Mouse (Mus musculus): ENCODE measurements around the gene Acsf2. TPM values are rescaled to one million over a fixed set of nuclear protein-coding genes. Genes with fewer than 3 reads are reported as not detected.

Gene Acsf2
- polyA plus RNA-seq, 1 experiment from 2014 or later, result 2.0 TPM

DNA sequence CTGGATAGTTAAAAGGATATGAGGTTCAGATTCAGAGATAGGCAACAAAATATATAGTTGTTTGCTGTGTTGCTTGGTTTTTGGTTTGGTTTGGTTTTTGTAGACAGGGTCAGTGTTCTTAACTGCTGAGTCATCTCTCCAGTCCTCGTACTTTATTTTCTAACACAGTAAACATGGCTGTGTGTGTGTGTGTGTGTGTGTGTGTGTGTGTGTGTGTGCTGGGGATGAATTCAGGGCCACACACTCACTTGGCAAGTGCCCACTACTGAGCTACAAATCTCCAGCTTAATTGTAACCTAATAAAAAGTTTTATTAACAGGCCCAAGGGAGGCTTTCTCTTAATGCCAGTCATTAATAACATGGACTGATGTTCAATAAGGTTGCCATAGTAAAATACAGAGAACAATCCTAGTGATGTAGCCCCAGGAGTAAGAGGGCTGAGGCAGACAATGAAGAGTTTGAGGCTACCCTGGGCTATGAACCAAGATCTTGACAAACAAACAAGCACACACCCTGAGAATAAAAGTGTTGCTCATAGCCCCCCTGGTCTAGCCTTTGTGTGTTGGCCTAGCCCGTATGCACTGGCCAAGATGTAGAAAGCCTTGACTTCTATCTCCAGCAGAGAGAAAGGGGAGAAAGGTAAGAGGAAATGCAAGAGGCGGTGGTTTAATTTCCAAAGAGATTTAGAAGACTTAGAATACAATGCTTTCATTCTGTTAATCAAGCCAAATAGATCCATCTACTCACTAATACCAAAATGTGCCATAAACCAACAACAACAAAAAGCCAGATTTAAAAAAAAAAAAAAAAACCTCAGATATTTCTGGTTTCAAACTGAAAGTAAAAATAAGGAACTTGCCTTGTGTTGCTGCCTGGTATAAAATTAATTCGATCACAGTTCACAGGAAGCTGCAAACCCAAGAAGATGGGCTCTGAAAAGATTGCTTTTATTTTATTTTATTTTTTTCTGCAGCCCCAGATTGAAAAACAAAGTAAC is 9.4 kb upstream of the Acsf2 start:
- no peaks in the 10 kb centered on the region for H3K36me3 ChIP-seq (ENCODE audit: control insufficient read depth, insufficient read depth, low read length)
- H3K4me1 ChIP-seq (ENCODE audit: control insufficient read depth, insufficient read depth, low read length), result no peaks in the 10 kb centered on the region
- no peak overlapping the region for H3K4me2 ChIP-seq (ENCODE audit: low read length)
- H3K27ac ChIP-seq (replicated peaks; ENCODE audit: low read depth, low read length), result no peak overlapping the region
- no peaks in the 10 kb centered on the region for H3K27me3 ChIP-seq (ENCODE audit: control insufficient read depth, insufficient read depth, low read length)
- no peak overlapping the region for H3K9ac ChIP-seq (replicated peaks; ENCODE audit: low read length)
- no peaks in the 10 kb centered on the region for H3K9me3 ChIP-seq (ENCODE audit: control insufficient read depth, low read length)
- WGBS, result 80% methylated on average over 4 of the region's 4 CpGs
- DNase-seq, result no peak
- no peak overlapping the region for H3K4me3 ChIP-seq (replicated peaks; ENCODE audit: low read depth, low read length)
- ATAC-seq (ENCODE audit: low FRiP score, low TSS enrichment), result no peak

DNA sequence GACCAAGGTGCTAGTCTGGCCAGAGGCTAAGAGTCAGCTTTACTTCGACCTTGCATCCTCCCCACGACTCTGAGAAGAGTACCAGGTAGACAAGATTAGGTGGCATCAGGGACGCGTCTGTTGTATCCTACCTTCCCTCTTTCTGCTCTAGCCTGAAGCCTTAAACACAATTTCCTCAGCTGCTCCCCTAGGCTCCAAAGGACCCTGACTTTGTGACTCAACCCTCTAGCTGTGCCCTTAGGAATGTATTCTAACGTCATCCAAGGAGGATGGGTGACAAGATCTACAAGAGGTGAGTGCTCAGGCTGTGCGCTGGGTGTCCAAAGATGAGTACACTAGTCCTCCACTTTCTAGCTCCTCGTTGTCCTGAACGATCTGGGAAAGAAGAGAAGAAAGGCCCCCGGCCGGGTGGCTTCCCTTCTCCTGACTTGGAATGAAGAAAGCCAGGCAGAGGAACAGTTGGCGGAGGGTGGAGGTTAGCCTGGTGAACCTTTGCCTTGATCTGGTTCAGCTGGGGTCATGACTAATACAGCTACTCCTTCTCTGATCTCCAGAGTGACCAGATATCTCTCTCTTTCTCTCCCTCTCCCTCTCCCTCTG is 785 bp upstream of the Acsf2 start:
- ATAC-seq (ENCODE audit: low FRiP score, low TSS enrichment), result no peak
- peak overlapping the region; percentile 70; the same call in 1 of the 2 replicates for H3K4me2 ChIP-seq (ENCODE audit: low read length)
- no peak for DNase-seq
- no peak overlapping the region for H3K27ac ChIP-seq (replicated peaks; ENCODE audit: low read depth, low read length)
- peaks cover 12% of the 10 kb centered on the region for H3K4me1 ChIP-seq (ENCODE audit: control insufficient read depth, insufficient read depth, low read length)
- no peaks in the 10 kb centered on the region for H3K27me3 ChIP-seq (ENCODE audit: control insufficient read depth, insufficient read depth, low read length)
- 74% methylated on average over 11 of the region's 11 CpGs for WGBS
- H3K36me3 ChIP-seq (ENCODE audit: control insufficient read depth, insufficient read depth, low read length), result no peaks in the 10 kb centered on the region
- no peak overlapping the region for H3K4me3 ChIP-seq (replicated peaks; ENCODE audit: low read depth, low read length)
- no peak overlapping the region for H3K9ac ChIP-seq (replicated peaks; ENCODE audit: low read length)
- no peaks in the 10 kb centered on the region for H3K9me3 ChIP-seq (ENCODE audit: control insufficient read depth, low read length)

DNA sequence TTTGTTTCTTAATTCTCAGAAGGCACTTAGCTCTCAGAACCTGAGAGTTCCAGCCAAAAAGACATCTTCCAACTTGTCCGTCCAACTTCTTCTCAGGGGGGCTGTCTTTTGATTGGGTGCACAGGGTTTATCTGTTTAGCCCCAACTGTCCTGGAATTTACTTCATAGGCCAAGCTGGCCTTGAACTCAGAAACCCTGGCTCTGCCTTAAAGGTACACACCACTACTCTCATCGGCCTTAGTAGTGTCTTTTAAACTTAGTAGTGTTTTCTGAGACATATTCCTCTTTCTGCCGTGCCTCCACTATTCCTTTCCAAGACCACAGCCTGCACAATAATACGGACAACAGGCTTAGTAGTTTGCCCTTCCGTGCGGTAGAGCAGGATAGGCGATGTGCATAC is 1.2 kb downstream of the Acsf2 start:
- DNase-seq, result no peak

DNA sequence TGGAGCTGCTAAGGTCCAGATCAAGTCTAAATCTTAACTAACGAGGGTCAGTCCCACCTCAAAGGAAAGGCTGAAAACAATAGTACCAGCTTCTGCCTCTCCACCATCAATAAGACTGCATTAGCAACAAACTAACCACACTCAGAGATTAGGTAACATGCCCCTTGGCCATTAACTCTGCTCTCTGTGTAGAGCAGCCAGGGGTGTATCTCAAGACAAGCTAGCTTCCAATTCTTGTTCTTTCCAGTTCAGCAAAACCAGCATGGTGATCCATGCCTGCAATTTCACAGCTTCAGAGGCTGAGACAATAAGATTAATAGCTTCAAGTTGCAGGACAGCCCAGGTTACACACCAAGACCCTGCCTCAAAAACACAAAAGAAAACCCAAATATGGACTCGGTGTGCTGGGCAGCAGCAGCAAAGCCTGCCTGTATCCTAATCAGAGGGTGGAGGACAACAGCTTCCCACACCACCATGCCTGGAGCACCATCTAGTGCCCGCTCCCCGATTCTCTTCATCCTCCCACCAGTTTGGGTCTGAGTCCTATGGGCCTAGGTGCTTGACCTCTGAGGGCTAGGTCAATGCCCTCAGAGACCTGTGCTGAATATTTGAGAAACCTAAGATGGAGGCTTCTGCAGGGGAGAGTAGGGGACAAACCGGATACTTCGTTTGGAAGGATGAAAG is 3.1 kb downstream of the Acsf2 start:
- Histone ChIP-seq H3K4me1 (ENCODE audit: control insufficient read depth, insufficient read depth, low read length) (peaks cover 12% of the 10 kb centered on the region), H3K9ac (replicated peaks; ENCODE audit: low read length) (no peak overlapping the region), H3K27ac (replicated peaks; ENCODE audit: low read depth, low read length) (no peak overlapping the region), H3K4me3 (replicated peaks; ENCODE audit: low read depth, low read length) (no peak overlapping the region), H3K36me3 (ENCODE audit: control insufficient read depth, insufficient read depth, low read length) (no peaks in the 10 kb centered on the region), H3K9me3 (ENCODE audit: control insufficient read depth, low read length) (no peaks in the 10 kb centered on the region), H3K27me3 (ENCODE audit: control insufficient read depth, insufficient read depth, low read length) (no peaks in the 10 kb centered on the region), H3K4me2 (ENCODE audit: low read length) (no peak overlapping the region)
- ATAC-seq (ENCODE audit: low FRiP score, low TSS enrichment) (no peak), DNase-seq (no peak)
- WGBS, result 84% methylated on average over 6 of the region's 6 CpGs

More for the DNA sequence above, 1.2 kb downstream of the Acsf2 start:
- no peak overlapping the region for H3K4me3 ChIP-seq (replicated peaks; ENCODE audit: low read depth, low read length)
- H3K27me3 ChIP-seq (ENCODE audit: control insufficient read depth, insufficient read depth, low read length), result no peaks in the 10 kb centered on the region
- no peak overlapping the region for H3K9ac ChIP-seq (replicated peaks; ENCODE audit: low read length)
- no peak for ATAC-seq (ENCODE audit: low FRiP score, low TSS enrichment)
- no peaks in the 10 kb centered on the region for H3K9me3 ChIP-seq (ENCODE audit: control insufficient read depth, low read length)
- peaks cover 12% of the 10 kb centered on the region for H3K4me1 ChIP-seq (ENCODE audit: control insufficient read depth, insufficient read depth, low read length)
- WGBS, result 94% methylated on average over 7 of the region's 7 CpGs
- no peak overlapping the region for H3K4me2 ChIP-seq (ENCODE audit: low read length)
- no peak overlapping the region for H3K27ac ChIP-seq (replicated peaks; ENCODE audit: low read depth, low read length)
- no peaks in the 10 kb centered on the region for H3K36me3 ChIP-seq (ENCODE audit: control insufficient read depth, insufficient read depth, low read length)

DNA sequence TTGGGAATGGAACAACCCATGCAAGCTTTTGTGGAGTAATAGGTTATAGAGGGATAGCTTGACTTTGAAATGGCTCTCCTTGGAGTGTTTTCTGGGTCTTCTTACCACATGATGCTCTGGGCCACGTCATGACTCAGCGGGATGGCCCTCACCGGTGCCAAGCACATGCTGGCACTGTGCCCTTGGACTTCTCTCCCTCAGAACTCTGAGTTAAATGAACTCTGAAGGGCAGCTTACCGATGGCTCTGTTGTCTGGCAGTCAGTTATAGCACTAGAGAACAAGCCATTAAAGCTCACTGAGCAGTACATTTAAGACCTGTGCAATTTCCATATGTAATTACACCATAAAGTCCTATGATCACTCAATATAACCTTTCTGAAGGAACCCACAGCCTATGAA is 4.4 kb downstream of the Acsf2 start:
- Histone ChIP-seq H3K4me3 (replicated peaks; ENCODE audit: low read depth, low read length) (no peak overlapping the region), H3K9ac (replicated peaks; ENCODE audit: low read length) (no peak overlapping the region), H3K27me3 (ENCODE audit: control insufficient read depth, insufficient read depth, low read length) (no peaks in the 10 kb centered on the region), H3K27ac (replicated peaks; ENCODE audit: low read depth, low read length) (no peak overlapping the region), H3K4me1 (ENCODE audit: control insufficient read depth, insufficient read depth, low read length) (peaks cover 11% of the 10 kb centered on the region), H3K4me2 (ENCODE audit: low read length) (no peak overlapping the region), H3K36me3 (ENCODE audit: control insufficient read depth, insufficient read depth, low read length) (no peaks in the 10 kb centered on the region), H3K9me3 (ENCODE audit: control insufficient read depth, low read length) (no peaks in the 10 kb centered on the region)
- 89% methylated on average over 4 of the region's 4 CpGs for WGBS
- ATAC-seq (ENCODE audit: low FRiP score, low TSS enrichment) (no peak), DNase-seq (no peak)

DNA sequence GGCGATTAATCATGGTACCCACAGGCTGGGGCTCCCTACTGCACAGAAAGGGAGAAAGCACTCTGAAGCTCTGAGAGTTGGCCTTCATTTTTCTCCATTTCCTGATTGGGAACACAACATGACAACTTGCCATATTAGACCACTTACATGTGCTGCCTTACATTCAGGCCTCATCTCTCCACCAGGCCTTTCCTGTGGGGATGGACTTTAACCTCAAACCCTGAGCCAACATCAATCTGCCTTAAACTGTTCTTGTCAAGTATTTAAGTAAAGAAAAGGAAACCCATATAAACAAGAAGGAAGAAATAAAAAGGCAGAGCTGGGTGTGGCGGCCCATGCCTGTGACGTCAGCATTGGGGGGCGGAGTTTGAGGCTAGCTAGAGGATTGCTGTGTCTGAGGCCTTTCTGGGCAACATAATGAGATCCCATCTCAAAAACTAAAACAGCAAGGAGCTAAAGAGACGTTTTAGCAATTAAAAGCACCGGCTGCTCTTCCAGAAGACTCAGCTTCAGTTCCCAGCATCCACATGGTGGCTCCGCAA is 5.3 kb downstream of the Acsf2 start:
- no peak overlapping the region for H3K4me3 ChIP-seq (replicated peaks; ENCODE audit: low read depth, low read length)
- H3K27me3 ChIP-seq (ENCODE audit: control insufficient read depth, insufficient read depth, low read length), result no peaks in the 10 kb centered on the region
- DNase-seq (no peak), ATAC-seq (ENCODE audit: low FRiP score, low TSS enrichment) (no peak)
- no peaks in the 10 kb centered on the region for H3K9me3 ChIP-seq (ENCODE audit: control insufficient read depth, low read length)
- peaks cover 1% of the 10 kb centered on the region; the same call in 1 of the 2 replicates for H3K4me1 ChIP-seq (ENCODE audit: control insufficient read depth, insufficient read depth, low read length)
- 70% methylated on average over 7 of the region's 7 CpGs for WGBS
- no peak overlapping the region for H3K9ac ChIP-seq (replicated peaks; ENCODE audit: low read length)
- no peak overlapping the region for H3K27ac ChIP-seq (replicated peaks; ENCODE audit: low read depth, low read length)
- no peak overlapping the region for H3K4me2 ChIP-seq (ENCODE audit: low read length)
- H3K36me3 ChIP-seq (ENCODE audit: control insufficient read depth, insufficient read depth, low read length), result no peaks in the 10 kb centered on the region

DNA sequence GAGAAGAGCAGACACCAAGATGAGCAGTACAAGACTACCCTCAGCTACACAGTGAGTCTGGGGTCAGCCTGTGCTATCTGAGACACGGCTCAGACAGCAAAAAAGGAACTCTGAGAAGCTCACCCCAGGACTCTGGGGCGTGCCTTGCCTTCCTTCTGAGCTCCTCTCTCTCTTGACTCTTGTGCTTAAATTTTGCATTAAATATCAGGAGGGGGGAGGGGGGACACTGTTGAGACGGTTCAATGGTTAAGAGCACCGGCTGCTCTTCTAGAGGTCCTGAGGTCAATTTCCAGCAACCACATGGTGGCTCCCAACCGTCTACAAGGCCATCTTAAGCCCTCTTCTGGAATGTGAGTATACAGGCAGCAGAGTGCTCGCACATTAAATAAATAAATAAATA is 14.2 kb downstream of the Acsf2 start:
- DNase-seq, result no peak
- 70% methylated on average over 6 of the region's 6 CpGs for WGBS

DNA sequence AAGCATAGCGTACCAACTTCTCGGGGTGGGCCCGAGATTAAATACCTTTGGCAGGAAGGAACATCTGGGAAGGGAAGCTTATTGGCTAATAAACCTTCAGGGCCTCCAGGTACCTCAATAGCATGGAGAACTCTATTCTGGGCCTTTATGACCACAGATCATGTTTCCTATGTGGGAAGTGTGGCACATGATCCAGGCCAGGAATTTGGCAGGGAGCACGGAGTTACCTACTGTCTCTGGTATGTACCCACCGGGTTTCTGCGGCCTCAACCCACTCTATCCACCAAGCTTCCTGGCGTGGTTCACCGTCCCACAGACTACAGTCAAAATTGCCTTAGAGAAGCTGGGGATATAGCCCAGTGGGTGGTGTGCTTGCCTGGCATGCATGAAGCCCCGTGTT is 16.6 kb downstream of the Acsf2 start:
- Histone ChIP-seq H3K27me3 (ENCODE audit: control insufficient read depth, insufficient read depth, low read length) (no peaks in the 10 kb centered on the region), H3K4me2 (ENCODE audit: low read length) (no peak overlapping the region), H3K4me1 (ENCODE audit: control insufficient read depth, insufficient read depth, low read length) (no peaks in the 10 kb centered on the region), H3K4me3 (replicated peaks; ENCODE audit: low read depth, low read length) (no peak overlapping the region), H3K9ac (replicated peaks; ENCODE audit: low read length) (no peak overlapping the region), H3K9me3 (ENCODE audit: control insufficient read depth, low read length) (no peaks in the 10 kb centered on the region), H3K36me3 (ENCODE audit: control insufficient read depth, insufficient read depth, low read length) (no peaks in the 10 kb centered on the region), H3K27ac (replicated peaks; ENCODE audit: low read depth, low read length) (no peak overlapping the region)
- ATAC-seq (ENCODE audit: low FRiP score, low TSS enrichment) (no peak), DNase-seq (no peak)
- WGBS, result 95% methylated on average over 9 of the region's 9 CpGs

More for the DNA sequence above, 14.2 kb downstream of the Acsf2 start:
- Histone ChIP-seq H3K9me3 (ENCODE audit: control insufficient read depth, low read length) (no peaks in the 10 kb centered on the region), H3K4me2 (ENCODE audit: low read length) (no peak overlapping the region), H3K27me3 (ENCODE audit: control insufficient read depth, insufficient read depth, low read length) (no peaks in the 10 kb centered on the region), H3K4me3 (replicated peaks; ENCODE audit: low read depth, low read length) (no peak overlapping the region), H3K27ac (replicated peaks; ENCODE audit: low read depth, low read length) (no peak overlapping the region), H3K36me3 (ENCODE audit: control insufficient read depth, insufficient read depth, low read length) (no peaks in the 10 kb centered on the region), H3K9ac (replicated peaks; ENCODE audit: low read length) (no peak overlapping the region), H3K4me1 (ENCODE audit: control insufficient read depth, insufficient read depth, low read length) (no peaks in the 10 kb centered on the region)
- no peak for ATAC-seq (ENCODE audit: low FRiP score, low TSS enrichment)
